Mouse (Mus musculus) ES-E14 (cell line): ENCODE measurements at regions not wholly inside any gene's neighbourhood (a gene's known extent, or its start where the extent isn't known, plus 50 kb on each side); places are given as distances from the start of the nearest gene placed in this dataset.

Source experiments
- CHD2 ChIP-seq: IDR thresholded peaks from 2 replicates; pipeline ENCODE4 v1.6.1; 2014; ENCODE audit warnings: mild to moderate bottlenecking, low read depth, low read length, inconsistent platforms
- HCFC1 ChIP-seq: IDR thresholded peaks from 2 replicates; pipeline ENCODE4 v1.6.1; 2012; ENCODE audit warnings: low read length, inconsistent platforms, borderline replicate concordance; ENCODE audit not compliant: insufficient read depth
- ZC3H11A ChIP-seq: IDR thresholded peaks from 2 replicates; pipeline ENCODE4 v1.6.1; 2012; ENCODE audit warnings: low read depth, mild to moderate bottlenecking, inconsistent platforms, low read length, borderline replicate concordance
- ZNF384 ChIP-seq: IDR thresholded peaks from 2 replicates; pipeline ENCODE4 v1.6.1; 2012; ENCODE audit warnings: low read depth, low read length, inconsistent platforms

- TF ChIP-seq ZNF384, result no peak
- TF ChIP-seq HCFC1, result no peak
- no peak for TF ChIP-seq CHD2
- no peak for TF ChIP-seq ZC3H11A
These were observed 236.8 kb upstream of the Rarb start for GRCm38 (mm10) chr14:17055741-17056140.
